Mouse (Mus musculus): ENCODE data around the gene Prr18. TPM values are rescaled to one million over a fixed set of nuclear protein-coding genes. Genes with fewer than 3 reads are reported as not detected.

Gene Prr18
- polyA plus RNA-seq, 1 experiment = 0.16 TPM

DNA sequence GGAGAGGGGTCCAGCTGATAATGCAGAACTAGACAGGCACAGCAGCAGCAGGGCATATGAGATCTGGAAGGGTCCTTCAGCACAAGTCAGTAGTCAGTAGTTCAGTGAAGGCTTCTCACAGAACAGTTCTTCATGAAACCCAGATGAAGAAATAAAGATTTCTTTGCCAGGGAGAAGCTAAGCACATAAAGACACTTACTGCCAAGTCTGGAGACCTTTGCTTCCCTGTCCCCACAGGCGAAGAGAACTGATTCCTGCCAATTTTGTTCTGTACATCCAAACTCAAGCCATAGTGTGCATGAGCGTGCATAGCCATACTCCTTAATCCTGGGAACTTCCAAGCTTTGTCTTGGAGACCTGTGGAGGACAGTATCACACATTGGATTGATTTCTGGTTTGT lies 39.0 kb upstream of the Prr18 start:
- TF ChIP-seq USF1 (IDR thresholded peaks at IDR 0.05; ENCODE audit: low read depth) (no peak), CEBPB (IDR thresholded peaks at IDR 0.05; ENCODE audit: low read depth) (no peak), MAX (IDR thresholded peaks at IDR 0.05) (no peak), MYOD1 (IDR thresholded peaks at IDR 0.05; ENCODE audit: control insufficient read depth, insufficient read length, low read depth) (no peak), CTCF (IDR thresholded peaks at IDR 0.05; ENCODE audit: control insufficient read depth, insufficient read depth, insufficient read length) (no peak), MYOG (IDR thresholded peaks at IDR 0.05; ENCODE audit: control insufficient read depth, extremely low read depth, insufficient read length) (no peak), FOSL1 (IDR thresholded peaks at IDR 0.05; ENCODE audit: insufficient read depth, low read length, poor library complexity, severe bottlenecking) (no peak)
- Histone ChIP-seq H3K4me3 (ENCODE audit: insufficient read depth, poor library complexity, severe bottlenecking) (no peak overlapping the region), H3K79me3 (ENCODE audit: low read depth) (no peaks in the 10 kb centered on the region), H3K27me3 (ENCODE audit: control insufficient read depth, insufficient read depth, insufficient read length) (no peaks in the 10 kb centered on the region), H3K79me2 (ENCODE audit: control insufficient read depth, insufficient read depth) (no peaks in the 10 kb centered on the region), H3ac (ENCODE audit: control insufficient read depth, insufficient read length, low read depth) (no peak overlapping the region), H3K36me3 (ENCODE audit: control insufficient read depth, insufficient read depth) (no peaks in the 10 kb centered on the region)

DNA sequence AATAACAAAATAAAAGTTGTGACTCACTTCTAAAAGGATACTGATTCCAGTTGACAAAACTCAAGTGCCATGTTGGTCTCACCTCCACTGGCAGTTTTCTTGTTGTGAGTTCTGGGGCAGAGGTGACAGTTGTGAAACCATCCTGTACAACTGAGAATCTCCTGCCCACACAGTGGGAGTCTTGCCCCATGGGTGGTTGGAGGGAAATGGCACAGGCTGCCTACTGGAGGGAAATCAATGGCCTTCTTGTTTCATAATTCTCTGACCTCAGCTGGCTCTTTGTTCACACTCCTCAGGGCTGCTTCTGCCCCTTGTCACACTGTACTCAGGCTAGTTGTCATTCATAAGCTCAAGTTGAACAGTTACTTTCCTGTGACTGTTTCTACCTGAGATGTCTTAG lies 37.7 kb upstream of the Prr18 start:
- Histone ChIP-seq H3K4me3 (ENCODE audit: insufficient read depth, poor library complexity, severe bottlenecking) (no peak overlapping the region), H3ac (ENCODE audit: control insufficient read depth, insufficient read length, low read depth) (no peak overlapping the region), H3K27me3 (ENCODE audit: control insufficient read depth, insufficient read depth, insufficient read length) (no peaks in the 10 kb centered on the region), H3K79me3 (ENCODE audit: low read depth) (no peaks in the 10 kb centered on the region), H3K36me3 (ENCODE audit: control insufficient read depth, insufficient read depth) (no peaks in the 10 kb centered on the region), H3K79me2 (ENCODE audit: control insufficient read depth, insufficient read depth) (no peaks in the 10 kb centered on the region)
- TF ChIP-seq USF1 (IDR thresholded peaks at IDR 0.05; ENCODE audit: low read depth) (no peak), CTCF (IDR thresholded peaks at IDR 0.05; ENCODE audit: control insufficient read depth, insufficient read depth, insufficient read length) (no peak), MYOG (IDR thresholded peaks at IDR 0.05; ENCODE audit: control insufficient read depth, extremely low read depth, insufficient read length) (no peak), MYOD1 (IDR thresholded peaks at IDR 0.05; ENCODE audit: control insufficient read depth, insufficient read length, low read depth) (no peak), FOSL1 (IDR thresholded peaks at IDR 0.05; ENCODE audit: insufficient read depth, low read length, poor library complexity, severe bottlenecking) (no peak), CEBPB (IDR thresholded peaks at IDR 0.05; ENCODE audit: low read depth) (no peak), MAX (IDR thresholded peaks at IDR 0.05) (no peak)

DNA sequence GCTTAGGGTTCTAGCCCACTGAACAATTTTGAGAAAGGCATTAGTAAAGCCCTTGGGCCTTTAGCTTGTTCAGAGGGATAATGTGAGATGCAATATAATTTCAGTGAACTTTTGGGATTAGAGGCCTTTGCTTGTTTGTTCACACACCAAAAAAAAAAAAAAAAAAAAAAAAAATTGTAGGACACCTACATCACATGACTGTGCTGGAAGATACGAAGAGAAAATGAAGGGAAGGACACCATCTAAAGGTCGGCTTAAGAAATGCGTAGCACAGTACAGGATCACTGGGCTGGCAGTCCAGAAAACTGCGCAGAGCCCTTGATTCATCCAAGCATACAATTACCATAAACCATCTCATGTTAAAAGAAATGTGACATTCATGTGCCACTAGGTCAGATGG lies 35.7 kb upstream of the Prr18 start:
- Histone ChIP-seq H3K27me3 (ENCODE audit: control insufficient read depth, insufficient read depth, insufficient read length) (no peaks in the 10 kb centered on the region), H3K36me3 (ENCODE audit: control insufficient read depth, insufficient read depth) (no peaks in the 10 kb centered on the region), H3K4me3 (ENCODE audit: insufficient read depth, poor library complexity, severe bottlenecking) (no peak overlapping the region), H3K79me2 (ENCODE audit: control insufficient read depth, insufficient read depth) (no peaks in the 10 kb centered on the region), H3K79me3 (ENCODE audit: low read depth) (no peaks in the 10 kb centered on the region), H3ac (ENCODE audit: control insufficient read depth, insufficient read length, low read depth) (no peak overlapping the region)
- no peak for TF ChIP-seq CEBPB (IDR thresholded peaks at IDR 0.05; ENCODE audit: low read depth)
- no peak for TF ChIP-seq USF1 (IDR thresholded peaks at IDR 0.05; ENCODE audit: low read depth)
- TF ChIP-seq MYOG (IDR thresholded peaks at IDR 0.05; ENCODE audit: control insufficient read depth, extremely low read depth, insufficient read length) = no peak
- TF ChIP-seq MYOD1 (IDR thresholded peaks at IDR 0.05; ENCODE audit: control insufficient read depth, insufficient read length, low read depth) = no peak
- TF ChIP-seq MAX (IDR thresholded peaks at IDR 0.05) = no peak
- no peak for TF ChIP-seq CTCF (IDR thresholded peaks at IDR 0.05; ENCODE audit: control insufficient read depth, insufficient read depth, insufficient read length)
- TF ChIP-seq FOSL1 (IDR thresholded peaks at IDR 0.05; ENCODE audit: insufficient read depth, low read length, poor library complexity, severe bottlenecking) = no peak

DNA sequence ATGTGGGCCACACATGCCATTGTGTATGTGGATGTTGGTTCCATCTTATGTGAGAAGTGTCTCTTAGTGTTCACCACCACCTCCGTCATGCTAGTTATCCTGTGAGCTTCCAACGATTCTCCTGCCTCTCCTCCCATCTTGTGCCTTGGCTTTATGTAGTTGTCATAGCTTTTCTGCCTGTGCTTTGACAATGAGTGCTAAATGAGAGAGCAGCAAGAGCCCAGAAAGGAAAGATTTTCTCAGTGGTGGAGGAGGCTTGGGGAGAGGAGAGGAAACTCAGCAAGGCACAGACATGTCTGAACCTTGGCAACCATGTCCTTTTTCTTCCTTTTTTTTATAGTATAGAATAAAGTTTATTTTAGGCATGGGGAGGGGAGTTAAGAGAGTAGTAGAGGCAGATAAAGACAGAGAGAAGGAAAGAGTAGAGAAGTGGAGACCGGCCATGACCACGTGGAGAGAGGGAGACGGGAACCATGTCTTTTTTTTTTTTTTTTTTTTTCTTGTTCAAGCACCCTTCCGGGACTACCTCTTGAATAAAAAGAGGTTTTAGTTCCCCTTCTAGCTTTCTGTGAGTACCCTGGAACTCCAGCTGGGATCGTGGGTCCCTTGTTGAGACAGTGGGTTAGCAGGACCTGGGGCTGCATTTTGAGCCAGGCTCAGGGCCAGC lies 34.4 kb upstream of the Prr18 start:
- no peak overlapping the region for H3K4me3 ChIP-seq (ENCODE audit: insufficient read depth, poor library complexity, severe bottlenecking)
- no peak overlapping the region for H3ac ChIP-seq (ENCODE audit: control insufficient read depth, insufficient read length, low read depth)
- no peaks in the 10 kb centered on the region for H3K36me3 ChIP-seq (ENCODE audit: control insufficient read depth, insufficient read depth)
- H3K79me3 ChIP-seq (ENCODE audit: low read depth) = no peaks in the 10 kb centered on the region
- H3K79me2 ChIP-seq (ENCODE audit: control insufficient read depth, insufficient read depth) = no peaks in the 10 kb centered on the region
- H3K27me3 ChIP-seq (ENCODE audit: control insufficient read depth, insufficient read depth, insufficient read length) = no peaks in the 10 kb centered on the region
- TF ChIP-seq CEBPB (IDR thresholded peaks at IDR 0.05; ENCODE audit: low read depth) (no peak), MYOG (IDR thresholded peaks at IDR 0.05; ENCODE audit: control insufficient read depth, extremely low read depth, insufficient read length) (no peak), MYOD1 (IDR thresholded peaks at IDR 0.05; ENCODE audit: control insufficient read depth, insufficient read length, low read depth) (no peak), USF1 (IDR thresholded peaks at IDR 0.05; ENCODE audit: low read depth) (no peak), FOSL1 (IDR thresholded peaks at IDR 0.05; ENCODE audit: insufficient read depth, low read length, poor library complexity, severe bottlenecking) (no peak), MAX (IDR thresholded peaks at IDR 0.05) (no peak), CTCF (IDR thresholded peaks at IDR 0.05; ENCODE audit: control insufficient read depth, insufficient read depth, insufficient read length) (no peak)

DNA sequence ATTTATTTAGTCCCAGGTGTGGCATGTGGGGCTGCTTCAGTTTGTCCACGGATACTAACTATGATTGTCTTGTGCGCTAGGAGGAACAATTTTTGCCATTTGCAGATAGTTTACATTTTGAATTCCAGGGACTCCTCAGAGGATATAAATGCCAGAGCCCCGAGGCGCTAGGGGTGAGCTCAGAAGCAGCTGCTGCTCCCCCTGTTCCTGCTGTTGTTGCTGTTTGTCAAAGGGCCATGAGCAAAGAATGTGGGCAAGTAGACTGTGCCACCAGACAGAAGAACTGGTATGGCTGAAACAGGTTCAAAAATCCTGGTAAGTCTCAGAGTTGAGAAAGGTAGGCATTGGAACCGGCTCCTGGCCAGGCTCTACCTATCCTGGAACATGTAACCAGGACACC lies 33.6 kb upstream of the Prr18 start:
- H3ac ChIP-seq (ENCODE audit: control insufficient read depth, insufficient read length, low read depth) = no peak overlapping the region
- no peaks in the 10 kb centered on the region for H3K36me3 ChIP-seq (ENCODE audit: control insufficient read depth, insufficient read depth)
- no peaks in the 10 kb centered on the region for H3K79me3 ChIP-seq (ENCODE audit: low read depth)
- TF ChIP-seq MAX (IDR thresholded peaks at IDR 0.05) = no peak
- no peak for TF ChIP-seq FOSL1 (IDR thresholded peaks at IDR 0.05; ENCODE audit: insufficient read depth, low read length, poor library complexity, severe bottlenecking)
- TF ChIP-seq USF1 (IDR thresholded peaks at IDR 0.05; ENCODE audit: low read depth) = no peak
- TF ChIP-seq CEBPB (IDR thresholded peaks at IDR 0.05; ENCODE audit: low read depth) = no peak
- no peak for TF ChIP-seq MYOG (IDR thresholded peaks at IDR 0.05; ENCODE audit: control insufficient read depth, extremely low read depth, insufficient read length)
- TF ChIP-seq MYOD1 (IDR thresholded peaks at IDR 0.05; ENCODE audit: control insufficient read depth, insufficient read length, low read depth) = no peak
- TF ChIP-seq CTCF (IDR thresholded peaks at IDR 0.05; ENCODE audit: control insufficient read depth, insufficient read depth, insufficient read length) = no peak
- no peaks in the 10 kb centered on the region for H3K27me3 ChIP-seq (ENCODE audit: control insufficient read depth, insufficient read depth, insufficient read length)
- H3K4me3 ChIP-seq (ENCODE audit: insufficient read depth, poor library complexity, severe bottlenecking) = no peak overlapping the region
- no peaks in the 10 kb centered on the region for H3K79me2 ChIP-seq (ENCODE audit: control insufficient read depth, insufficient read depth)

Data from C2C12 (cell line).